Mouse (Mus musculus) spleen, adult 10 weeks (tissue): ENCODE measurements around the gene Nkx1-2. TPM values are rescaled to one million over a fixed set of nuclear protein-coding genes. Genes with fewer than 3 reads are reported as not detected.

Experiments
- polyA plus RNA-seq: library from polyadenylated mRNA; stranded (reverse); fragments of 350-450 nt; fragmentation: Illumina TruSeq; extraction: RNeasy Lipid Tissue Mini Kit (QIAGEN cat#74804); gene quantifications from one replicate; pipeline ENCODE4 v1.2.3, GENCODE M21; 2015; ENCODE audit warnings: low replicate concordance; ENCODE audit not compliant: insufficient read depth

Nkx1-2 gene
- 0.14 TPM for polyA plus RNA-seq

DNA sequence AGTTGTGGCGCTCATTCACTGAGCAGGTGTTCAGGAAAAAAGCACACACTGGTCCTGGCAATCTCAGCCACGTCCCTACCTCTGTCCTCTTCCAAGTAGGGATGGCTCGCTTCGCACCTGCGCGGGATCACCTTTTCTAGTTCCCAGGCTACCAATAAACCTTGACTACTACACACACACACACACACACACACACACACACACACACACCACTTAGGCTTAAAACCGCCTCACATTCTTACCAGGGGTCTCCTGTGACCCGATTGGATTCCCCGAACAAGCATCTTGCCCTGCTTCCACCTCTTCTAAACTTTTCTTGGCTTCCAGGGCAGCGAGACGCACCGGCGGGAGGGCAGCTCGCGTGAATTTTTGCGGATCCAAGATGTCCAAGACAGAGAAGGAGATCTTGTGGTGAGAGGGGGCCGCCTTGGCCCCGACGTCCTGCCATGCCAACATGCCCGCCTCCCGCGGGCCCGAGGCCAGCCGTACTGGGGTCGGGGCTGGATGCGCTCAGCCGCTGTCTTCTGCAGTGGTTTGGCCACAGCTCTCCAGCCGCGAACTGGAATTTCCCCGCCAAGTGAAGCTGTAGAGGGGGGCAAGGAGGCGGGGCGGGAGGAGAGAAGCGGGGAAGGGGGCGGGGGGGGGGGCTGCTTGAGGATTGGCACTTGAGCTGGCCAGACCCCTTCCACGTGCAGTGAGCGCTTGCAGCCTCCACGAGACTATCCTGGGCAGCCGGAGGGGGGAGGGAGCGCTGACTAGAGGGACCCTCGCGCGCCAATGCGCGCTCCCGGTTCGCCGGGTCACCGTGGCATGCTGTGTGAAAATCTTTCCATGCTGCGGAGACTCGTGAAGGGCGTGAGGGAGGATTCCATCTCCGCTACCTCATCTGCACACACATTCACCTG lies at the start of gene Nkx1-2:
TSS of gene Nkx1-2 (minus strand) at position 567 of the 905 bp plus-strand sequence.

DNA sequence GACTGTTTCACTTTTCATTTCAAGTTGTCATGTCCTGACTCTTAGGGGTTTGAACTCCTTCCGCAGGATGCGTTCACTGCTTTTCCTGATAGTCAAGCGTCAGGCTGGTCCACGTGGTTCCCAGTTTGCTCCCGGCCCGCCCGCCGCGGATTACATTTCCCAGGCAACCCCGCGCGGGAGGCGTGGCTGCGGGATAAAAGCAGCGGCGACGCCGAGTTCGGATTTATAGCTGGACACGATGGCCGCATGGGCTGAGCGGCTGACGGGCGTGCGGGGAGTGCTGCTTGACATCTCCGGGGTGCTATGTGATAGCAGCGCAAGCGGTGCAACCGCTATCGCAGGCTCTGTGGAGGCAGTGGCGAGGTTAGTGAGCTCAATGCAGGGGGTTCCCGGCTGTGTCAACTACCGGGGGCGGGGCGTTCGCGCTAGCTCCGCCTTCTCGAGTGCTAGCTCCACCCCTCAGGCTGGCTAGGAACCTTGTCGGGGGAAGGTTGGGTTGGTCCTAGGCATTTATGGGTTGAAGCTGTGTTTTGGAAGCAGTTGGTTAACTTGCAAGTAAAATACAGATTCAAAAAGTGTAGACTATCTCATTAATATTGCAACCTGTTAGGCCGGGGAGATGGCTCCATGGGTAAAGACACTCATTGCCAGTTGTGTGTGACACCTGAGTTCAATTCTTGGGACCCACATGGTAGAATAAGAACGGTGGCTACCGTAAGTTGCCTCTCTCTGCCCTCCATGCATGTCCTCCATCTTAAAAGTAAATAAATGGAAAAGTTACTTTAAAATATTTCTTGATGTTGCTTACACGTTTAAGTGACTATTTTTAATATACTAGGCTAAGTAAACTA lies 11.3 kb upstream of the Nkx1-2 start, which contains the start of gene Lhpp:
TSS of gene Lhpp (plus strand) at position 171 of the 851 bp plus-strand sequence.

DNA sequence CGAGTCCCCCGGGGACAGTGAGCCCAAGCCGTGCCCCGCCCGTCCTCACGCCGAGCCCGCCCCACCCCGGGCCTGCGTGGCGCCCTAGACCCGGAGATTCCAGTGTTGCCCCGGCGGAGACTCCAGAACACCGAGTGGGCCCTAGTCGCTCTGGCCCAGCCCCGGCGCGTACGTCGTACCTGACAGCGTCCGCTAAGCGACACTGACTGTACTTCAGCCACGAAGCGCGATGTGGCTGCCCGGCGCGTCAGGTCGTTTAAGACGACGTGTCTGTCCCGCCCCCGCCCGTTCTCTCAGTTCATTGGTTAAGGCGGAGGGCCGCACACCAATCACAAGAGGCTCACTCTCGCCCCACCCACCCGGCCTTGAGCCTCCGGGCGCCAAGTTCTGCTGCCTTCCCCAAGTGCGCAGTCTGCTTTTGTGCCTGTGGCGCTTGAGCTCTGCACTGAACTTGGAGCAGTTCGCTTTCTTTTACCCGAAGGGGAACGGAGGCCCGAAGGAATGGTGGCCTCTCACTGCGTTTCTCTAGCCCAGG lies 23.3 kb downstream of the Nkx1-2 start, which contains the start of gene Oat:
TSS of gene Oat (minus strand) at position 283 of the 535 bp plus-strand sequence.

Other genes with a start within 250 kb of the Nkx1-2 start
- gene Oat, start 23.2 kb downstream of the Nkx1-2 start, polyA plus RNA-seq = 113 TPM
- 5.9 TPM for gene Lhpp, start 11.0 kb upstream of the Nkx1-2 start, polyA plus RNA-seq
- 28.2 TPM for gene Fam53b, start 214.2 kb upstream of the Nkx1-2 start, polyA plus RNA-seq